In genomic region chr1:41759366-41759765, GRCm38 (mm10) we compare ENCODE assay signal across 30 mouse cellular contexts.
DNase-seq lines count a peak whose midpoint lies in the region; ATAC-seq and TF ChIP-seq lines count a peak whose summit lies in the region.
"Had no signal": no experiment of that assay in that cellular context is flagged by ENCODE, and none has a peak within 500 bp of the region (broad histone marks: within the 10 kb centered on the region; RNA-seq: fewer than 3 reads in every experiment).

No protein-coding gene starts in this region.

- H3K4me1 ChIP-seq in limb, embryonic 14.5 days (ENCODE audit: control insufficient read depth, insufficient read depth, low read length), result no peaks in the 10 kb centered on the region
- H3K4me1 ChIP-seq in limb, embryonic 10.5 days, result peaks cover 5% of the 10 kb centered on the region; the same call in 1 of the 2 replicates
- peaks cover 13% of the 10 kb centered on the region for H3K4me1 ChIP-seq in embryonic facial prominence, embryonic 10.5 days
- H3K4me1 ChIP-seq in hindbrain, embryonic 14.5 days (replicated peaks; ENCODE audit: control insufficient read depth, insufficient read depth, low read length), result no peaks in the 10 kb centered on the region
- H3K4me1 ChIP-seq: forebrain, embryonic 12.5 days; heart, embryonic 10.5 days; heart, embryonic 13.5 days; hindbrain, embryonic 12.5 days; intestine, embryonic 15.5 days had no signal

- H3K27ac ChIP-seq in limb, embryonic 14.5 days (replicated peaks; ENCODE audit: low read depth, low read length), result no peak overlapping the region
- no peak overlapping the region for H3K27ac ChIP-seq in limb, embryonic 10.5 days
- H3K27ac ChIP-seq in embryonic facial prominence, embryonic 10.5 days (replicated peaks), result no peak overlapping the region
- H3K27ac ChIP-seq in hindbrain, embryonic 14.5 days, result no peak overlapping the region
- H3K27ac ChIP-seq: embryonic facial prominence, embryonic 12.5 days; forebrain, embryonic 12.5 days; forebrain, embryonic 15.5 days; gastrocnemius, adult 2 months; heart, embryonic 10.5 days; heart, embryonic 13.5 days; hindbrain, embryonic 12.5 days; intestine, embryonic 15.5 days had no signal

- ATAC-seq in limb, embryonic 14.5 days (ENCODE audit: low FRiP score, low read depth), result no peak
- ATAC-seq in hindbrain, embryonic 14.5 days (ENCODE audit: low FRiP score), result no peak
- ATAC-seq in frontal cortex, adult (ENCODE audit: low TSS enrichment), result no peak
- ATAC-seq: forebrain, embryonic 15.5 days; hindbrain, embryonic 16.5 days; intestine, embryonic 15.5 days; Patski had no signal

- H3K4me3 ChIP-seq in limb, embryonic 14.5 days (replicated peaks; ENCODE audit: low read length), result no peak overlapping the region
- no peak overlapping the region for H3K4me3 ChIP-seq in limb, embryonic 10.5 days
- H3K4me3 ChIP-seq in embryonic facial prominence, embryonic 10.5 days, result no peak overlapping the region
- H3K4me3 ChIP-seq in hindbrain, embryonic 14.5 days (replicated peaks; ENCODE audit: low read length), result no peak overlapping the region
- H3K4me3 ChIP-seq: embryonic facial prominence, embryonic 12.5 days; erythroblast, embryonic 14.5 days; forebrain, embryonic 12.5 days; forebrain, embryonic 15.5 days; gastrocnemius, adult 2 months; heart, embryonic 10.5 days; heart, embryonic 13.5 days; hindbrain, embryonic 12.5 days; intestine, embryonic 15.5 days had no signal

- H3K4me2 ChIP-seq in limb, embryonic 14.5 days (replicated peaks; ENCODE audit: low read depth, low read length, severe bottlenecking), result no peak overlapping the region
- no peak overlapping the region for H3K4me2 ChIP-seq in hindbrain, embryonic 14.5 days (replicated peaks)
- H3K4me2 ChIP-seq: embryonic facial prominence, embryonic 12.5 days; forebrain, embryonic 12.5 days; forebrain, embryonic 15.5 days; heart, embryonic 13.5 days; hindbrain, embryonic 12.5 days; intestine, embryonic 15.5 days had no signal

- WGBS in limb, embryonic 14.5 days, result 15% methylated on average over 6 of the region's 6 CpGs
- 49% methylated on average over 6 of the region's 6 CpGs for WGBS in limb, embryonic 10.5 days
- 26% methylated on average over 6 of the region's 6 CpGs for WGBS in embryonic facial prominence, embryonic 10.5 days
- WGBS in hindbrain, embryonic 14.5 days, result 68% methylated on average over 6 of the region's 6 CpGs

- no peaks in the 10 kb centered on the region for H3K9me3 ChIP-seq in limb, embryonic 14.5 days (ENCODE audit: control insufficient read depth, low read length)
- no peaks in the 10 kb centered on the region for H3K9me3 ChIP-seq in limb, embryonic 10.5 days (replicated peaks)
- no peaks in the 10 kb centered on the region for H3K9me3 ChIP-seq in embryonic facial prominence, embryonic 10.5 days
- no peaks in the 10 kb centered on the region for H3K9me3 ChIP-seq in hindbrain, embryonic 14.5 days (ENCODE audit: control insufficient read depth, low read length)
- H3K9me3 ChIP-seq: embryonic facial prominence, embryonic 12.5 days; forebrain, embryonic 12.5 days; forebrain, embryonic 15.5 days; heart, embryonic 10.5 days; heart, embryonic 13.5 days; hindbrain, embryonic 12.5 days; intestine, embryonic 15.5 days had no signal

- no peaks in the 10 kb centered on the region for H3K36me3 ChIP-seq in limb, embryonic 14.5 days (ENCODE audit: control insufficient read depth, insufficient read depth, low read length)
- H3K36me3 ChIP-seq in limb, embryonic 10.5 days, result no peaks in the 10 kb centered on the region
- H3K36me3 ChIP-seq in embryonic facial prominence, embryonic 10.5 days (replicated peaks), result no peaks in the 10 kb centered on the region
- no peaks in the 10 kb centered on the region for H3K36me3 ChIP-seq in hindbrain, embryonic 14.5 days (replicated peaks; ENCODE audit: control insufficient read depth, insufficient read depth)
- H3K36me3 ChIP-seq: embryonic facial prominence, embryonic 12.5 days; forebrain, embryonic 12.5 days; forebrain, embryonic 15.5 days; G1E; heart, embryonic 10.5 days; heart, embryonic 13.5 days; hindbrain, embryonic 12.5 days; intestine, embryonic 15.5 days had no signal

- no peak overlapping the region for H3K9ac ChIP-seq in limb, embryonic 14.5 days (ENCODE audit: low read depth, low read length, severe bottlenecking)
- H3K9ac ChIP-seq in hindbrain, embryonic 14.5 days, result no peak overlapping the region
- H3K9ac ChIP-seq: embryonic facial prominence, embryonic 12.5 days; forebrain, embryonic 12.5 days; forebrain, embryonic 15.5 days; heart, embryonic 13.5 days; hindbrain, embryonic 12.5 days; intestine, embryonic 15.5 days had no signal

- DNase-seq in limb, embryonic 14.5 days (ENCODE audit: low spot score), result peak; percentile 28
- no peak for DNase-seq in limb, embryonic 10.5 days (ENCODE audit: low spot score)
- DNase-seq in embryonic facial prominence, embryonic 10.5 days (ENCODE audit: low spot score), result peak; percentile 24
- DNase-seq in forelimb bud, embryonic 11.5 days (ENCODE audit: low read depth, low spot score), result peak; percentile 25
- no peak for DNase-seq in hindbrain, embryonic 14.5 days (ENCODE audit: low spot score)
- DNase-seq in heart, adult 8-10 months (ENCODE audit: low spot score), result no peak
- DNase-seq: adrenal gland, postnatal 10 days; adrenal gland, postnatal 36 days; B cell, adult 2 months; cerebellum, adult 18-20 months; cerebellum, adult 9-10 months; cerebellum, postnatal 14 days; gastrocnemius, adult 2 months; gastrocnemius, postnatal 25 days; heart, adult 18-20 months; heart, postnatal 14 days; kidney, adult 11 months had no signal

- TF ChIP-seq POLR2A in limb, embryonic 14.5 days (IDR thresholded peaks at IDR 0.05; ENCODE audit: borderline replicate concordance, extremely low read depth, insufficient read depth, insufficient read length), result no peak

- H3K27me3 ChIP-seq in limb, embryonic 14.5 days (ENCODE audit: control insufficient read depth, insufficient read depth, low read length), result no peaks in the 10 kb centered on the region
- H3K27me3 ChIP-seq in limb, embryonic 10.5 days (ENCODE audit: low read depth, poor library complexity, severe bottlenecking), result no peaks in the 10 kb centered on the region
- no peaks in the 10 kb centered on the region for H3K27me3 ChIP-seq in embryonic facial prominence, embryonic 10.5 days (replicated peaks; ENCODE audit: low read depth, poor library complexity, severe bottlenecking)
- H3K27me3 ChIP-seq in hindbrain, embryonic 14.5 days (ENCODE audit: control insufficient read depth, insufficient read depth, low read length), result no peaks in the 10 kb centered on the region
- H3K27me3 ChIP-seq: CH12.LX; embryonic facial prominence, embryonic 12.5 days; forebrain, embryonic 12.5 days; forebrain, embryonic 15.5 days; heart, embryonic 13.5 days; hindbrain, embryonic 12.5 days; intestine, embryonic 15.5 days had no signal

Comparison
In these comparisons a context has a peak if more than half of its experiments do, and no peak if none do; other contexts are left out.
1. DNase-seq: peak in limb, embryonic 14.5 days (single experiment), embryonic facial prominence, embryonic 10.5 days (single experiment) and forelimb bud, embryonic 11.5 days (single experiment); none in limb, embryonic 10.5 days (single experiment), hindbrain, embryonic 14.5 days (single experiment) and heart, adult 8-10 months (single experiment).